Mouse (Mus musculus): Measurements from ENCODE around the gene Dgki. TPM values are rescaled to one million over a fixed set of nuclear protein-coding genes. Genes with fewer than 3 reads are reported as not detected.

Gene Dgki
- total RNA-seq, 2 experiments from 2014 or later, result 71.2 to 81.8 TPM

- no peak for DNase-seq (ENCODE audit: extremely low spot score in 1 of 2, low spot score in 1 of 2)
These were observed 269.0 kb downstream of the Dgki start for GRCm38 (mm10) chr6:37030986-37031385.

GRCm38 (mm10) chr6:37030402-37030801 lies 269.6 kb downstream of the Dgki start:
- DNase-seq (ENCODE audit: extremely low spot score in 1 of 2, low spot score in 1 of 2), result no peak

GRCm38 (mm10) chr6:37028841-37029240 lies 271.1 kb downstream of the Dgki start:
- no peak for DNase-seq (ENCODE audit: extremely low spot score in 1 of 2, low spot score in 1 of 2)

GRCm38 (mm10) chr6:37028300-37028699 lies 271.7 kb downstream of the Dgki start:
- no peak for DNase-seq (ENCODE audit: extremely low spot score in 1 of 2, low spot score in 1 of 2)

- no peak for DNase-seq (ENCODE audit: extremely low spot score in 1 of 2, low spot score in 1 of 2)
These were observed 273.4 kb downstream of the Dgki start for GRCm38 (mm10) chr6:37026343-37027243.

GRCm38 (mm10) chr6:37016046-37016445 lies 283.9 kb downstream of the Dgki start:
- no peak for DNase-seq (ENCODE audit: extremely low spot score in 1 of 2, low spot score in 1 of 2)

- DNase-seq (ENCODE audit: extremely low spot score in 1 of 2, low spot score in 1 of 2), result no peak
These were observed 288.4 kb downstream of the Dgki start for GRCm38 (mm10) chr6:37011597-37011996.

GRCm38 (mm10) chr6:37007573-37007972 lies 292.4 kb downstream of the Dgki start:
- no peak for DNase-seq (ENCODE audit: extremely low spot score in 1 of 2, low spot score in 1 of 2)

- DNase-seq (ENCODE audit: extremely low spot score in 1 of 2, low spot score in 1 of 2), result no peak
These were observed 295.1 kb downstream of the Dgki start for GRCm38 (mm10) chr6:37004914-37005313.

- no peak for DNase-seq (ENCODE audit: extremely low spot score in 1 of 2, low spot score in 1 of 2)
These were observed 296.7 kb downstream of the Dgki start for GRCm38 (mm10) chr6:37003235-37003634.

GRCm38 (mm10) chr6:36998942-36999341 lies 301.0 kb downstream of the Dgki start:
- no peak for DNase-seq (ENCODE audit: extremely low spot score in 1 of 2, low spot score in 1 of 2)

GRCm38 (mm10) chr6:36994329-36994728 lies 305.7 kb downstream of the Dgki start:
- no peak for DNase-seq (ENCODE audit: extremely low spot score in 1 of 2, low spot score in 1 of 2)

- no peak for DNase-seq (ENCODE audit: extremely low spot score in 1 of 2, low spot score in 1 of 2)
These were observed 309.8 kb downstream of the Dgki start for GRCm38 (mm10) chr6:36990186-36990585.

- DNase-seq (ENCODE audit: extremely low spot score in 1 of 2, low spot score in 1 of 2), result no peak
These were observed 311.2 kb downstream of the Dgki start for GRCm38 (mm10) chr6:36988800-36989199.

GRCm38 (mm10) chr6:36981646-36982045 lies 318.3 kb downstream of the Dgki start:
- DNase-seq (ENCODE audit: extremely low spot score in 1 of 2, low spot score in 1 of 2), result no peak

- DNase-seq (ENCODE audit: extremely low spot score in 1 of 2, low spot score in 1 of 2), result no peak
These were observed 319.5 kb downstream of the Dgki start for GRCm38 (mm10) chr6:36980475-36980874.

GRCm38 (mm10) chr6:36978176-36978575 lies 321.8 kb downstream of the Dgki start:
- DNase-seq (ENCODE audit: extremely low spot score in 1 of 2, low spot score in 1 of 2), result no peak

- no peak for DNase-seq (ENCODE audit: extremely low spot score in 1 of 2, low spot score in 1 of 2)
These were observed 326.9 kb downstream of the Dgki start for GRCm38 (mm10) chr6:36973096-36973495.

GRCm38 (mm10) chr6:36972494-36972893 lies 327.5 kb downstream of the Dgki start:
- DNase-seq (ENCODE audit: extremely low spot score in 1 of 2, low spot score in 1 of 2), result no peak

GRCm38 (mm10) chr6:36969249-36969885 lies 330.6 kb downstream of the Dgki start:
- DNase-seq (ENCODE audit: extremely low spot score in 1 of 2, low spot score in 1 of 2), result no peak

- DNase-seq (ENCODE audit: extremely low spot score in 1 of 2, low spot score in 1 of 2), result no peak
These were observed 339.3 kb downstream of the Dgki start for GRCm38 (mm10) chr6:36960658-36961057.

- no peak for DNase-seq (ENCODE audit: extremely low spot score in 1 of 2, low spot score in 1 of 2)
These were observed 344.7 kb downstream of the Dgki start for GRCm38 (mm10) chr6:36955293-36955692.
